Mouse (Mus musculus) testis, postnatal 14 days (tissue): ENCODE measurements around the gene Vstm5.
"Not testable (repeated sequence)": the region's sequence is repeated elsewhere in the genome, so short reads cannot be mapped to it uniquely, and the experiment has no call there.

ENCODE experiments used
- DNase-seq: peaks from one replicate; pipeline ENCODE4 v3.0.0; 2021; ENCODE audit warnings: low spot score

Vstm5 gene

DNA sequence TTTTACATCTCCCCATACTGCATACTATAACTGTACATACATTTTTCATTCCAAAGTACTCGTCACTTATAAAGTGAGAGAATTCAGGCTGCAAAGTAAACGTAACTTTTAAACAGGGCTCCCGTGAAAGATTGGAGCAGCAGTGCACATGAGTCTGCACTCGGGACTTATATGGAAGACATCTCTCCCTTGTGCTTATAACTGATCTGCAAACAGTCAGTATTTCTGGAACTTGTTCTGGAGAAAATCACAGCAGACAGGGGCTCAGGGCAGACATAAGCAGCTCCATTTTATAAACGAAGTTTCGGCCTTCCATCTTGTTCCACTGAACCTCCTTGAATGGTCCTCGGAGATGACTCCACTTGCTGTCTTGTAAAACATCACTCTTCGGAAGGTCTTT lies 23.1 kb downstream of the Vstm5 start:
- no peak for DNase-seq

DNA sequence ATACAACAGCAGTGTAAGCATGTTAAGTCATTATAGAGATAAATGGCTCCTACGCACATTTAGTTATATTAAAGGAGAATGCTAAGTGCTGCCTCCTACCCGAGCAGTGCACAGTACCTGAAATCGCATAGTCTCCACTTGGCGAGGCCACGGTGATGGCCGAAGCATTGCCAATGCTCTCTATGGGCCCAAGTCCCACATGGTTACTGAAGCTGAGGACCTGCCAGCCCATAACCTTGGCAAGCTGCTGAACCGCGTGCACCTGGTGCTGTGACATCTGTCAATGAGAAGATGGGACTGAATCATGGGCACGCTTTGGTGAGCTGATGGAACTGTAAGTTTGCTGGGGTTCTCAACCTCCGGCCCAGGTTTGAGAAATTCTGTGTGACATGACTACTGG lies 24.6 kb downstream of the Vstm5 start:
- DNase-seq, result no peak

DNA sequence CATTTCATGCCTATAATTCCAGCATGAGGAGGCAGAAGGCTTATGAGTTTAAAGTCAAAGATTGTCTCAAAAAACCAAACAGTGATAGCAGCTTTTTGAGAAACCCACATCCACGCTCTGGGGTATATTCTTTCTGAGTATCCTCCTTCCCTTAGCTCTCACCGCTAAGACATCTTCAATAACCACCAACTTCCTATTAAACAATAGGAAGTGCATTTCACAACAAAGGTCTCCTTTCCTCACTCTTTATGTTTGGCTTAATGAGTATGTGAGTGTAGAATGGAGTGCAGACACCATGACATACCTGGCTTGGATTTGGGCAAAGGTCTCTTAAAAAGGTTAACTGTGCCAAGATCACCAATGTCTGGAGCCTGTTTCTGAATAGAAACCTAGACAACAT lies 35.1 kb downstream of the Vstm5 start:
- no peak for DNase-seq

- no peak for DNase-seq
These were observed 38.0 kb downstream of the Vstm5 start for GRCm38 (mm10) chr9:15276855-15277254.

DNA sequence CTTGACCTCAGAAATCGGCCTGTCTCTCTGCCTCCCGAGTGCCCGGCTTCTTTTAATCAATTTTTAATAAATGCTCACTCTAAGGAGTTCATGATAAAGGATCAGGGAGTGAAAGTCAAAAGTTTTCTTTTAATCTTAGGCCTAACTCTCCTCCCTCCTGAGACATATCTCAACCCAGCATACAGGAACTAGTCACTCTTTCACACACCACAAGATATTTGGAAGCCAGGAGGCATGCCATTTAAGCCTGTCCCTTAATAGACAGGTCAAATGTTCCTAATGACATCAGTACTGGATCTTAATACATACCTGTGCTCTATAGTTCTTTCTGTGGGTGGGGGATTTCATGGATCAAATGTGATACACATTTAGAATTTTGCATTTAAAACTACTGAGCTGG lies 39.5 kb downstream of the Vstm5 start:
- DNase-seq, result no peak

DNA sequence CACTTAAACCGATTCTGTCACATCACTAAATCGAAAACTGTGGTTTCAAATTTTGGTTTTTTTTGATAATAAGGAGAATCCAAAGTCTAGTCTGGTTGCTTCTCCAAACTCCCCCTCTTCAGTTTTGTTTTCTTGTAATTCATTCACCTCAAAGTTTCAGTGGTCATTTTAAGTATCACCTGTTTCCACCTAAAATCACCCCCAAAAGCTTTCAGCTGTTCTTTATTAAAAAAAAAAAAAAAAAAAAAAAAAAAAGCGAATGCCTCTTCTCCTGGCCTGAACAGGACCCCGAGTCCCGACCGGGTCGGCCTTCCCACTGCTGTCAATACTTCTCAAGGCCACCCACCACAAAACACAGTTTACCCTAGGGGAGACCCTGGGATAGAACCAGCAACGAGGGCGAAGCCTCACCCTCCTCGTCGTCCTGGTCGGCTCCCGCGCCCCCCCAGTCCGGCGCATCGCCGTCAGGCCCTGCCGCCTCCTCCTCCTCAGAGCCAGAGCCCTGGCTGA lies 40.3 kb downstream of the Vstm5 start:
- no peak for DNase-seq

- peak; percentile 93 for DNase-seq
These were observed 41.0 kb downstream of the Vstm5 start, which contains the start of gene Med17 for GRCm38 (mm10) chr9:15279649-15280490. Med17 (minus strand) TSS chr9:15279931.

- DNase-seq, result no peak
These were observed 41.6 kb downstream of the Vstm5 start for GRCm38 (mm10) chr9:15280491-15280879.

- no peak for DNase-seq
These were observed 46.6 kb downstream of the Vstm5 start for GRCm38 (mm10) chr9:15285443-15285842.

- no peak for DNase-seq
These were observed 49.0 kb downstream of the Vstm5 start for GRCm38 (mm10) chr9:15287846-15288245.

DNA sequence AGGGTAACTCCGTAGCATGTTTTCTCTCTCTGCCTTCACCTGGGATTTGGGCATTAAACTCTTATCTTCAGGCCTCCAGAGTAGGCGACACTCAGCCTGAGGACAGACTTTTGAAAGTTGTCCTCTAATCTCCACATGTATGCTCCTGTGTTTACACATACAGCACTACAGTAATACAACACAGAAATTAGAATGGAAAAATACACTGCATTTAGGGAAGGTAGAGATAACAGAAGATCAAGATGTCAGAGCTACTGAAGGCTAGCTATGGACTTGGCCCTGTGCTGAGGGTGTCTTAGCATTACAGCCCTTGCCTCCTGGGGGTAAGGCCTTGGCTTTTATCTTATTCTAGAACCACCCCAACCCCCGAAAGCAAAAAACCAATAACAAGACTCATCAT lies 49.6 kb downstream of the Vstm5 start:
- DNase-seq, result no peak

- no peak for DNase-seq
These were observed 50.4 kb downstream of the Vstm5 start for GRCm38 (mm10) chr9:15289251-15289650.

GRCm38 (mm10) chr9:15297112-15297511 lies 58.3 kb downstream of the Vstm5 start:
- DNase-seq, result no peak

DNA sequence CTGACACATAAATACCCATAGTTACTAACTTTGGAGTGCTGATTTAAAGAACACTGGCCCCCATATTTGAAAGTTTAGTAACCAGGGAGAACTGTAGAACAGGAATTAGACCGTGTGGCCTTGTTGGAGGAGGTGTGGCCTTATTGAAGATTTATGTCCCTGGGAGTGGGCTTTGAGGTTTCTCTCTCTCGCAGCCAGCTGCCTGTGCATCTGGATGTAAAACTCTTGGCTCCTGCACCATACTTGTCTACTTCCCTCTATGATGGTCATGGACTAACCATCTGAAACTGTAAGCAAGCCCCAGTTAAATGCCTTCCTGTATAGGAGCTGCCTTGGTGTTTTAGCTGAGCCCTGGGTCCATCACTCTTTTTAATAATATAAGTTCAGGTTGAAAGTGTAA lies 59.6 kb downstream of the Vstm5 start:
- no peak for DNase-seq

DNA sequence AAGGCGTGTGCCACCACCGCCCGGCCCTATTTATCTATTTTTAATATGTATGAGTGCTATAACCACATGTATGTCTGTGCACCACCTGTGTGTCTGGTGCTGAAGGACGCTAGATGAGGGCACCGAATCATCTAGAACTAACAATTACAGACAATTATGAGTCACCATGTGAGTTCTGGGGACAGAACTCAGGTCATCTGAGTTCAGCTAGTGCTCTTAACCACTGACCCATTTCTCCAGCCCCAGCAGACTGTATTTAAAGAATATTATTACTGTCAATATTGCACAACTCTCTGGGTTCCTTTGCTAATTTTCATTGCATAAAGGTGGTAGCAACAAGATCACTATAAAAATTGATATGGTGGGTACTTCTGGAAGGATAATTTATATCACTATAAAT lies 61.2 kb downstream of the Vstm5 start:
- no peak for DNase-seq

- peak; percentile 51 for DNase-seq
These were observed 62.6 kb downstream of the Vstm5 start for GRCm38 (mm10) chr9:15301399-15301798.

DNA sequence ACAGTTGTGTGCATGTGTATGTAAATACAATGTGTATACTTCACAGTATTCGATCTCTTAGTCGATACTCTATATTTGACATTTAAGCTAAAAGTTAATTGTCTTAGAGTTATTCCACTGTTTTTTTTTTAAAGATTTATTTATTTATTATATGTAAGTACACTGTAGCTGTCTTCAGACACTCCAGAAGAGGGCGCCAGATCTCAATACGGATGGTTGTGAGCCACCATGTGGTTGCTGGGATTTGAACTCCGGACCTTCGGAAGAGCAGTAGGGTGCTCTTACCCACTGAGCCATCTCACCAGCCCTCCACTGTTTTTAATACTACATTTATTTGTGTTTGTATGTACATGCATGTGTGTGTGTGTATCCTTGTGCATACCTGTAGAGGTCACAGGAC lies 63.2 kb downstream of the Vstm5 start:
- not testable (repeated sequence) for DNase-seq

- DNase-seq, result no peak
These were observed 64.0 kb downstream of the Vstm5 start for GRCm38 (mm10) chr9:15302881-15303280.

DNA sequence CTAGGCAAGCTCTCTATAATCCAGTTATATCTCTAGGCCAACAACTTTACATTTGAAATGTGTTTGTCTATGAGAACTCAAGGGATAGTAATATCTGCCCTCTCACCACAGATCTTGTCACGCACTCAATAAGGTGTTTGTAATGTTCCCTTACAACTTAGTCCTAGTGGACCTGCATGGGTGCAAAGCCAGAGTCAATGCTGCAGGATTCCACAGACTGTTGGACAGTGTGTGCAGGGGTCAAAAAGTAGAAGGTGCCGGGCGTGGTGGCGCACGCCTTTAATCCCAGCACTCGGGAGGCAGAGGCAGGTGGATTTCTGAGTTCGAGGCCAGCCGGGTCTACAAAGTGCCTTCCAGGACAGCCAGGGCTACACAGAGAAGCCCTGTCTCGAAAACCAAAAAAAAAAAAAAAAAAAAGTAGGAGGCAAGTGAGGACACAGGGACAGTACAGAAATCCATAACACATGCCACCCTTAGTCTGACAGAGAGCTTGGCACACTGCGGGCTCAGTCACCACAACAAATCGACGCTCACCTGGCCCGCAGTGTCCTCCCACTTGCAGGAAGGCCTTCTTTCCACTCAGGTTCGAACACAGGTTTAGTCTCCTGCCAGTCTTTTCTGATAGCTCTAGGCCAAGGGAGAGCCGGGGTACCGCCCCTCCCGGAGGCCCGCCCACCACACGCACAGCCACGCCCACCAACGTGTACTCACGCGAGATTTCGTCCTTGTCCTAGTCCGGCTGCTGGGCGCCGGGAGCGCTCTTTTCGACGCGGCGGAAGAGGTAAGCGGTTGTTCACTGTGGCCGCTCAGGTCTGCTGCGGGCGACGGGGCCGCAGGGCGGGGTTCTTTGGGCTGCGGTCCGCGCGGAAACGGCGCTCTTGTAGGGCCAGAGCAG lies 66.9 kb downstream of the Vstm5 start, which contains the start of gene Taf1d:
Gene Taf1d (plus strand): TSS at position 712 of the 895 bp plus-strand sequence.
- DNase-seq, result peak; percentile 97

DNA sequence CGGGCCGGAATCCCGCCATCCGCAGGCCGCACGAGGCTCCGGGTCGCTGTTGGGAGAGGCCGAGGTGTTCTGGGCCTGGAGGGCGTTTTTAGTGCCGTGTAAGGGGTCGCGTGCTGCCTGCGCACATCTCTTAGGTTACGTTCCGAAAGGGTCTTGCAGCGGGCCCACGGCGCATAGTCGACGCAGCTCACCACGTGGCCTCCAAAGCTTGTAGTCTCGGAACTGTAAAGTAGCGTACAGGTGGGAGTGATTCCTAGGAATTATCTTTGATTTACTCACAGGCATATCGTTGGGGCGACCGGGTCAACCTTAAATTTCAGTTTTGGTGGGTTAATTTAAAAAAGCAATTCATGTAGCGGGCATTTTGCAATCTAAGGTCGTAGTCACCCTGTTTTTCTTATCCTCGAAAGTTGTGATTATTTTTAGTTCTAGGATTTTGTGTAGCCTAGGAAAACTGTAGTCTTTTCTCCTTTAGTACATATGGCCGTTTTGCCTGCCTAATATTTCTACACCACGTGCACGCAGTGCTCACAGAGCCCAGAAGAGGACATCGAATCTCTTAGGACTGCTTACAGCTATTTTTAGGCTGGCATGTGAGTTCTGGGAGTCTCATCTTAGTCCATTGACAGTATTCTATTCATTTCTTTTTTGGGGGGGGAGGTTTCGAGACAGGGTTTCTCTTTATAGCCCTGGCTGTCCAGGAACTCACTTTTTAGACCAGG lies 67.7 kb downstream of the Vstm5 start, which contains the start of gene 4931406C07Rik:
Gene 4931406C07Rik (minus strand): TSS at position 51 of the 722 bp plus-strand sequence.
- DNase-seq, result no peak

DNA sequence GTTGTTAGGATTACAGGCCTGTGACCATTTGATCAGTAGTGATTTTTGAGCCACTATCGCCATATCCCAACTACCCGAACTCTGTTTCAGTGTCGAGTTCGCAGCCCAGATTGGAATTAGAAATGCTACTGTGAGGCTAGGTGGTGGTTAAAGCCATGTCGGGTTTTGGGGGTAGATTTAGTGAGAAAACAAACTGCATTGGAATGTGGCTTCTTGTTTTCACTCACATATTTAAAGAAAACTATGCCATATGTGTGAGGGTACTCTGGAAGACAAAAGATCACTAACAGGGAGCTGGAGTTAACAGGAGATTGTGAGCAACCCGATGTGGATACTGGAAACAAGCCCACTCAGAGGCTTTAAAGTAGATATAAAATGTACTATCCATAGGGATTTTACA lies 68.4 kb downstream of the Vstm5 start:
- DNase-seq, result no peak

GRCm38 (mm10) chr9:15308254-15308653 lies 69.4 kb downstream of the Vstm5 start:
- DNase-seq, result no peak
